Mouse (Mus musculus): ENCODE measurements around the gene Gpr6.

The Gpr6 gene

GRCm38 (mm10) chr10:41072116-41072515 is at the start of gene Gpr6:
TSS of gene Gpr6 (minus strand) at chr10:41072285.
- DNase-seq (ENCODE audit: low spot score in 2 of 2): peak; percentile 24 to 25

GRCm38 (mm10) chr10:41100060-41100459 is 28.0 kb upstream of the Gpr6 start:
- no peak for DNase-seq (ENCODE audit: low spot score in 2 of 2)

DNA sequence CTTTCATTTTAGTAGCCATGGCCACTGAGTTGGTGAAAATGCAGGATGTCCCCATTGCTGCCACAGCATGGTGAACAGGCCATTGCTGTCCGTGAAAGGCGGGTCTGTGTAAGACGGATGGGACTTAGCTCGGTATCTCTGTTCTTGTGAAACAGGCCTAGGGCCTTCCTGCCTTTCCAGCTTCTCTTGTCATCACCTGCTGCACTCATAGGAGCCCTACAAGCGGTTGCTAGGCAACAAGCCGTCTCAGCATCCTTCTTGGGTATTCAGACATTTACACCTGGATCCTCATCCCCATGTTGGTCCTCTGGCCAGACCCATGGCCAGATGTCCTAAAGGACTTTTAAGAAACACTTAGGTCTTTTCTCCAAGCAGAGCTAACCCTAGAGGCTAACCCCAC is 26.1 kb upstream of the Gpr6 start:
- no peak for DNase-seq (ENCODE audit: low spot score in 2 of 2)

DNA sequence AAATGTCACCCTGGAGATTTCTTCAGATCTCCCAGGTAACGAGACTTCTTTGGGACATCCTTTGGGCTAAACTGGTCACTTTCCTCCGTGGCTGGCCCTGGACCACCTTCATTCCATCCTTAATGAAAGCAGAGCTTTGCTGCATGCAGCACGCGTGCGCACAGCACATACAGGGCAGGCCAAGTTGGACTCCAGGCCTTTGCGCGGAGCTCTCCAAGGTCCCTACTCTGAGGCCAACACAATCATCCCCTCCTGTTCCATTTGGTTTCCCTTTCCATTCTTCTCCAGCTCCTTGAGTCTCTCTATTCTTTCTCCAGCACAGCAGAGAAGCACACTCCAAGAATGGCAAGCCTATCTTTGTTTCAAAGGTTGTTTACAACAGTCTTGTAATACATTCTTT is 16.8 kb upstream of the Gpr6 start:
- DNase-seq (ENCODE audit: low spot score in 2 of 2): no peak

- no peak for DNase-seq (ENCODE audit: low spot score in 2 of 2)
Measured at GRCm38 (mm10) chr10:41071696-41072095, 389 bp downstream of the Gpr6 start.

GRCm38 (mm10) chr10:41070693-41071651 is 1.1 kb downstream of the Gpr6 start:
- peak; percentile 34 to 40 for DNase-seq (ENCODE audit: low spot score in 2 of 2)

- DNase-seq (ENCODE audit: low spot score in 2 of 2): no peak
Measured at GRCm38 (mm10) chr10:41060250-41060831, 11.7 kb downstream of the Gpr6 start.

- DNase-seq (ENCODE audit: low spot score in 2 of 2): no peak
Measured at GRCm38 (mm10) chr10:41055581-41055980, 16.5 kb downstream of the Gpr6 start.

GRCm38 (mm10) chr10:41054005-41054404 is 18.1 kb downstream of the Gpr6 start:
- no peak for DNase-seq (ENCODE audit: low spot score in 2 of 2)

- DNase-seq (ENCODE audit: low spot score in 2 of 2): no peak
Measured at GRCm38 (mm10) chr10:41042272-41042671, 29.8 kb downstream of the Gpr6 start.

DNA sequence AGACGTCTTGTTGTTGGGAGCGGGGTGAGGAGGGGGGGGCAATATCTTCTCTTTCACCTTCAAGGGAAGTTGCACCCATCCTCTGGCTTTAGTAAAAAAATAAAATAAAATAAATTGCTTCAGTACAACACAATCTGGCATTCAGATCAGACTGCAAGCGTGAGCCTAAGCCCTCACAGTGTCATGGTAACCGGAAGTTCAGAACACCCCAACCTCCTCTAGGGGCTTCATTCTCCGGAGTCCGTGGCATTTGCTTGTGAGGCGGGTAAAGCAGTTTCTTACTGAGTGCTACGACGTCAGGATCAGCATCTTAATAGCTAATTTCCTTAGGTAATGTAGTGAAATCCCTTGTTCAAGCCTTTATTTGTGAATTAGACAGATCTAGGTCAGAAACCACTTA is 30.6 kb downstream of the Gpr6 start:
- no peak for DNase-seq (ENCODE audit: low spot score in 2 of 2)

GRCm38 (mm10) chr10:41040530-41041085 is 31.5 kb downstream of the Gpr6 start:
- no peak for DNase-seq (ENCODE audit: low spot score in 2 of 2)

DNA sequence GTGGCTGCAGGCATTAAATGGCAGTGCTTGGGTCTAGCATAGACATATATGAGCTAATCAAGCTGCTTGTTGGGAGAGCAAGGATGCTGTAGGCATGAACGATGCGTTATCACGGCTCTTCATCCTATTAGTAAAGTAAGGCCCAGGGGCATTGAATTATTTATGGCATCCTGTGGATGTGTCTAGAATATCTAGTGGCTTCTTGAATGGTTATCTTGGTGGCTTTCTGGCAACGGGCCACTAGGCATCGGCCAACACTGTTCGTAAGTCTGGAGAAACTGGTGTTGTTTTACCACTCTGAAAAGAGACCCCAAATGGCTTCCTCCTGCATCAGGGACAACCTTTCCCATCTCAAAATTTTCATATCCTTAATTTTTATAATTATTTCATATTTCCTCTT is 33.6 kb downstream of the Gpr6 start:
- DNase-seq (ENCODE audit: low spot score in 2 of 2): no peak

DNA sequence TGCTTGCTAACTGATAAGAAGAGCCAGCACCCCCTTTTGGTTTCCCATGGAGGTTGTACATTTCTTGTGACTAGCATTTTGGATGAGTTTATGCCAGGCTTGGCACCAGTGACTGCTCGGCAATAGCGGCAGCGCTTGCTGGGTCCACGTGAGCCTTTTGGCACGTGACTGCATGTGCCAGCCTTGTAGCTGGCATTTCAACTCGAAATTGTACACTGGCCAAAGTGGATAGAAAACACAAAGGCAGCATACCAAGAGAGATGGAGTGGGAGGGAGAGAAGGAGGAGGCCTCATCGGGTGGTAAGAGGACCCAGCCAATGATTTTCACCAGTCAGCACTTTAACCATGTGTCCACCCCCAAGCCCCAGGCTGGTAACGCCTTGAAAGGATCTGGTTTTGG is 34.4 kb downstream of the Gpr6 start:
- peak; percentile 20 to 21 for DNase-seq (ENCODE audit: low spot score in 2 of 2)

DNA sequence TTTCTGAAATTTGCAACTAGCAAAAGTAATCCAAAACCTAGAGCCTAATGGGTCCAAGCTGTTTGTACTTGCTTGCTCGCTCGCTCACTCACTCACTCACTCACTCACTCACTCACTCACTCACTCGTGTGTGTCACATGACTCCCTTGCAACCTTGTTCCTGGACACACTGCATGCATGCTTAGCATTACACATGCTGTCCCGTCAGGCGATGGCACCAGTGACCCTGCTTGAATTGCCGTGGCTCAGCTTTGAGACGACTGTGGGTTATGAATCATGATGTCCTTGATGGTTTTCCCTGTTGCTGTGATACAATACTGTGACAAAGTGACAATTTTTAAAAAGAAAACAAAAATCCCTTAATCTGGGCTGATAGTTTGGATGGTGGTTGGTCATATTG is 39.3 kb downstream of the Gpr6 start:
- DNase-seq (ENCODE audit: low spot score in 2 of 2): no peak

DNA sequence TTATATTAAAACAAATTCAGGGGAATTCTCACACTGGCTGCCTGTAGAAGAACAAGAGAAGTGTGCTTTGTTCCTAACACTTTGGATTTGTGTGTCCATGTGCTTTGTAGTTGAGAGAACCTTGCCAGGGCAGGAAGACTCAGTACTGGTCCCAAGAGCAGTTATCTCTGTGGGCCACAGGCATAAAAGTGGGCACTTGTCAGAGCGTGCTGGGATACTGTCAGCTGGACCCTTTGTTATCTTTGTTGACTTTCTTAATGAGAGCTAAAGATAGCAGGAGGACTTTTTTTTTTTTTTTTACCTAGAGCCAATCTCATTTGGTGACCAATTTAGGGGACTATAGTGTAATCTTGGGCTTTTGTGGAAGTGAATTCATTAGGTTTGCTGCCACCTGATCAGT is 47.2 kb downstream of the Gpr6 start:
- DNase-seq (ENCODE audit: low spot score in 2 of 2): no peak

DNA sequence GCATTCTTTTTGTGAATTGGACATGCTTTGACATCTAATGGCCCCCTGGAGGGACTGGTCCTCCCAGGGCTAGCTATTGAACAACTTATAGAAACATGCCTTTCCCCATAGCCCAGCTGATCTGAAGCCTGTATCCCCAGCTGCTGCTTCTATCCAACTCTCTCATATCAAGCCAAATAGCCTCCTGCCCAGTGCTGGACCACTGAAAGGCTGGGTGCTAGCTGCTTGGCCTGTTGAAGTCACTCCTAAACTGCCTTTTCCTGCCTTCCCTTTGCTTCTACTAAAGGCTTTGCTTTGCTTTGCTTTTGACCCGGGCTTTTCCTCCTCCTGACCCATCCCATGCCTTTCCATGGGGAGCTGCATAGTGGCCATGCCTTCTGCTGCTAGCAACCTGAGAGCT is 47.7 kb downstream of the Gpr6 start:
- DNase-seq (ENCODE audit: low spot score in 2 of 2): no peak

DNA sequence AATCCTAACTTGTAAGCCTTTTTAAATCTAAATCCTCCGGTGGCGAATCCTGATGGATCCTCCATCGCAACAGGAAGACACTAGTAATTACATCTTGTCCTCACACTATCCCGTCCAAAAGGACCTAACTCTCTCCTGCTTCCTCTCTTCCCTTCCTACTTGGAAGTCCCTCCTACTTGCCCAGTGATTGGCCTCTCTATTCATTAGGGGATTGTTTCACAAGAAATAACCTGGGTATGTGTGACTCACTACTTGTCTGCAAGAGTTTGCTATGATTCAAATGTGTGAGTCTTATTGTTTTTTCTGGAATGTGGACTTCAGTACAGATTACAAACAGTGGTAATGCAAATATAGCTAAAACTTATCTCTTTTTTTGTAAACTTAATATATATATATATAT is 49.9 kb downstream of the Gpr6 start:
- no peak for DNase-seq (ENCODE audit: low spot score in 2 of 2)

Data from frontal cortex, postnatal 25 days (tissue).